Mouse (Mus musculus): Measurements from ENCODE around the gene Acsl1. TPM values are rescaled to one million over a fixed set of nuclear protein-coding genes. Genes with fewer than 3 reads are reported as not detected.
"Not testable (repeated sequence)": the region's sequence is repeated elsewhere in the genome, so short reads cannot be mapped to it uniquely, and the experiment has no call there.

Gene Acsl1
- total RNA-seq, 4 experiments from 2014 or later = 168 to 361 (median 321) TPM

- DNase-seq = no peak
Measured at GRCm38 (mm10) chr8:46566914-46567529, 96.2 kb downstream of the Acsl1 start.

- no peak for DNase-seq
Measured at GRCm38 (mm10) chr8:46567946-46568345, 97.1 kb downstream of the Acsl1 start.

GRCm38 (mm10) chr8:46568942-46569341, 98.1 kb downstream of the Acsl1 start:
- DNase-seq = no peak

- DNase-seq = no peak
Measured at GRCm38 (mm10) chr8:46569659-46570441, 99.0 kb downstream of the Acsl1 start.

- DNase-seq = no peak
Measured at GRCm38 (mm10) chr8:46570673-46571072, 99.8 kb downstream of the Acsl1 start.

- no peak for DNase-seq
Measured at GRCm38 (mm10) chr8:46573446-46573845, 102.6 kb downstream of the Acsl1 start.

GRCm38 (mm10) chr8:46573964-46574363, 103.1 kb downstream of the Acsl1 start:
- no peak for DNase-seq

GRCm38 (mm10) chr8:46578794-46579193, 108.0 kb downstream of the Acsl1 start:
- no peak for DNase-seq

- not testable (repeated sequence) for DNase-seq
Measured at GRCm38 (mm10) chr8:46584328-46584727, 113.5 kb downstream of the Acsl1 start.

GRCm38 (mm10) chr8:46585576-46585975, 114.7 kb downstream of the Acsl1 start:
- no peak for DNase-seq

Other genes with a start within 250 kb of the Acsl1 start
- under 1 TPM in 1 of 4 experiments, not detected in 3; 0.49 TPM for gene Helt, start 176.4 kb upstream of the Acsl1 start, total RNA-seq (2022)
- 1 to 10 TPM in 2 of 4 experiments, under 1 TPM in 2; 0.78 to 1.6 (median 1.3) TPM for gene Cenpu, start 81.0 kb downstream of the Acsl1 start, total RNA-seq (2022)
- 10 to 100 TPM; 14.3 to 15.0 (median 14.6) TPM for gene Primpol, start 146.2 kb downstream of the Acsl1 start, total RNA-seq (2022)
- 10 to 100 TPM; 16.3 to 21.5 (median 18.4) TPM for gene Casp3, start 146.3 kb downstream of the Acsl1 start, total RNA-seq (2022)

Measured in adrenal gland, adult 8-10 months (tissue).